Mouse (Mus musculus): Measurements from ENCODE around the gene Gdi1.
"Not testable (repeated sequence)": the region's sequence is repeated elsewhere in the genome, so short reads cannot be mapped to it uniquely, and the experiment has no call there.

Gdi1 gene

DNA sequence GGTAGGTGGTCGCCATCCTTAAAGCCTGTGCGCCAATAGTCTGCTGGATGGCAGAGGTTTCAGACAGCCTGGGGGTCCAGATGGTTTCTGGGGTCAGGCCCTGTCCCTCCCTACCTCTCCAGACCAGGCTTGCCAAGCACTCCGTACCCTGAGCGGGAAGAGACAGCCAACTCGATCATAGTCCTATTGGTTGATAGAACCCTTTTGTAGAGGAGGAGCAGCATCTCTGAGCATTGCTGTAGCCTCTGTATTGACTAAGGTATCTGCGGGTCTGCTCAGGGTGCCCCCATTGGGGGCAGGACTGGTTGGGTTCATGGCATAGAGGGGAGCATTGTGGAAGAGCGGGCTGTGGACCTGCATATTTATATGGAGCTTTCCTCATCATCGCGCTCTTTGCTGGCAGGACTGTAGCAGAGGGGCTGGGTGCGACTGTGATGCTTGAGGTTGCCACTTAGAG lies 24.4 kb downstream of the Gdi1 start:
- no peak for DNase-seq (ENCODE audit: low spot score)

GRCm38 (mm10) chrX:74330166-74330930 lies 25.6 kb downstream of the Gdi1 start:
- DNase-seq (ENCODE audit: low spot score): no peak

GRCm38 (mm10) chrX:74352645-74353466 lies 48.1 kb downstream of the Gdi1 start:
- DNase-seq (ENCODE audit: low spot score): no peak

DNA sequence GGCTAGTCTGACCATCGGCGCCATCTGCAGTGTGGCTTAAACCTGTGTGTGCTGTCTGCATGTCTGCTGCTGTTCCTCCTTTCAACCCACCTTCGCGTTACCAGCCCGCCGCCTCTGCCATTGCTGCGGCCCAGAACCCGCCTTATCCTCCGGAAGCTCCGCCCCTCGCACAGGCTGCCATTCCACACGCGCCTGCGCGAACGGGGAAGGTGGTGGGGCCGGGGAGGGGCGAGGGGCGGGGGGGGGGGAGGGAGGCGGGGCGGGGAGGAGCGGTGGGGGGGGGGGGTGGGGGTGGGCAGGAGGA lies 48.6 kb downstream of the Gdi1 start, which contains the start of gene Lage3:
TSS of gene Lage3 (minus strand) at position 152 of the 304 bp plus-strand sequence.
- peak; percentile 73 for DNase-seq (ENCODE audit: low spot score)

DNA sequence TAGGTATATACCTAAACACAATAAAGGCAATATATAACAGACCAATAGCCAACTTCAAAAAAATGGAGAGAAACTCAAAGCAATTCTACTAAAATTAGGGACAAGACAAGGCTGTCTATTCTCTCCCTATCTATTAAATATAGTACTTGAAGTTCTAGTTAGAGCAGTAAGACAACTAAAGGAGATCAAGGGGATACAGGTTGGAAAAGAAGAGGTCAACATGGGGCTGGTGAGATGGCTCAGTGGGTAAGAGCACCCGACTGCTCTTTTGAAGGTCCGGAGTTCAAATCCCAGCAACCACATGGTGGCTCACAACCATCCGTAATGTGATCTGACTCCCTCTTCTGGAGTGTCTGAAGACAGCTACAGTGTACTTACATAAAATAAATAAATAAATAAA lies 52.3 kb downstream of the Gdi1 start:
- DNase-seq (ENCODE audit: low spot score): not testable (repeated sequence)

DNA sequence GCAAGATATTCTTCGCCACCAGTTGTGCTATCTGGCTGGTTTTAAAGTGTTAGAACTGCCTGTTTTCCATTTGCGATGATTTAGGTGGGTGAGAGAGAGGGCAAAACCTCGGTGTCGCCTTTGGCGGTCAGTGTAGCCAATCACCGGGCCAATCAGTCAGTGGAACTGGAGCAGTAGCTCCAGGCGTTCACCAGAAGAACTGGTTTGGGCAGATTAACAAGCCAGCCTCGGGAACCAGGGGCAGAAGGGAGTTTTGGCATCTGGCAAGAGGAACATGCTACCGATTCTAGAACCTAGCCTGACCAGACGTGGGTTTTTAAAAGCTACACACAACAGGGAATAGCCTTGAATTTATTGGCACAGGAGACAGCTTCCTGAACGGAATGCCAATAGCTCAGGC lies 54.4 kb downstream of the Gdi1 start:
- DNase-seq (ENCODE audit: low spot score): no peak

Data from yolk sac, embryonic 10.5 days (tissue).